Mouse (Mus musculus) CH12.LX (cell line): ENCODE measurements at regions not wholly inside any gene's neighbourhood (a gene's known extent, or its start where the extent isn't known, plus 50 kb on each side); places are given as distances from the start of the nearest gene placed in this dataset.

Source experiments
- DNase-seq: peaks from one replicate; pipeline ENCODE4 v3.0.0-alpha.2; 2013; ENCODE audit errors: extremely low read depth
- H3K27ac ChIP-seq: 2 replicates; pipeline ENCODE4 v1.5.1; 2012; ENCODE audit warnings: low read depth, mild to moderate bottlenecking, control low read depth, moderate library complexity; ENCODE audit not compliant: insufficient read depth
- H3K27me3 ChIP-seq: replicated peaks from 2 replicates; pipeline ENCODE3; 2012; ENCODE audit warnings: inconsistent platforms
- H3K36me3 ChIP-seq, 2 experiments: replicated peaks in 1 of 2; 2 replicates each; pipeline versions ENCODE3 to v1.6.1; 2012; ENCODE audit warnings: inconsistent platforms in 1 of 2, low read length in 1 of 2, mild to moderate bottlenecking in 1 of 2, mixed read lengths in 1 of 2, moderate library complexity in 1 of 2; ENCODE audit not compliant: control insufficient read depth in 1 of 2, insufficient read depth in 1 of 2
- H3K4me1 ChIP-seq, 2 experiments: 2 replicates each; pipeline ENCODE4 v1.6.1; 2012; ENCODE audit warnings: inconsistent platforms in 1 of 2, moderate library complexity in 1 of 2; ENCODE audit not compliant: insufficient read depth in 2 of 2, control insufficient read depth in 1 of 2
- H3K4me2 ChIP-seq: 2 replicates; pipeline ENCODE4 v1.6.1; 2012; ENCODE audit warnings: low read depth, mild to moderate bottlenecking, control low read depth; ENCODE audit not compliant: poor library complexity, insufficient read depth, severe bottlenecking
- H3K4me3 ChIP-seq, 3 experiments: fragments of 150-350 bp in 1 of 3; sonication (generic) in 1 of 3; replicated peaks in 1 of 3; 2 replicates each; pipeline versions ENCODE3 to v1.5.1; 2011 to 2012; ENCODE audit warnings: low read depth in 2 of 3, low read length in 2 of 3, mild to moderate bottlenecking in 2 of 3, moderate library complexity in 2 of 3, control low read depth in 1 of 3, improper control_type of control experiment in 1 of 3, inconsistent platforms in 1 of 3, mixed read lengths in 1 of 3; ENCODE audit not compliant: poor library complexity in 1 of 3
- H3K79me2 ChIP-seq: replicated peaks from 2 replicates; pipeline ENCODE4 v1.6.1; 2012; ENCODE audit warnings: mild to moderate bottlenecking, moderate library complexity; ENCODE audit not compliant: control insufficient read depth, poor library complexity, insufficient read depth, severe bottlenecking; ENCODE audit errors: extremely low read depth
- H3K9ac ChIP-seq: 2 replicates; pipeline ENCODE4 v1.6.1; 2012; ENCODE audit warnings: low read depth, mild to moderate bottlenecking, control low read depth, moderate library complexity; ENCODE audit not compliant: insufficient read depth
- H3K9me3 ChIP-seq: replicated peaks from 2 replicates; pipeline ENCODE3; 2012; ENCODE audit warnings: low read length, inconsistent platforms, mixed read lengths
- CHD2 ChIP-seq: IDR thresholded peaks from 2 replicates; pipeline ENCODE4 v1.6.1; 2011; ENCODE audit warnings: low read length, improper control_type of control experiment
- CTCF ChIP-seq, 2 experiments: IDR thresholded peaks in 1 of 2; conservative IDR thresholded peaks in 1 of 2; 2 replicates each; pipeline ENCODE4 v1.5.1; 2011 to 2012; ENCODE audit warnings: low read depth in 2 of 2, low read length in 2 of 2, improper control_type of control experiment in 1 of 2, inconsistent platforms in 1 of 2, mild to moderate bottlenecking in 1 of 2, moderate library complexity in 1 of 2
- E2F4 ChIP-seq: IDR thresholded peaks from 2 replicates; pipeline ENCODE4 v1.6.1; 2011; ENCODE audit warnings: low read depth, low read length, improper control_type of control experiment; ENCODE audit not compliant: insufficient replicate concordance
- ELF1 ChIP-seq: IDR thresholded peaks from 2 replicates; pipeline ENCODE4 v1.6.1; 2014; ENCODE audit warnings: low read depth, mild to moderate bottlenecking, inconsistent platforms, low read length, improper control_type of control experiment
- EP300 ChIP-seq: IDR thresholded peaks from 2 replicates; pipeline ENCODE4 v1.6.1; 2011; ENCODE audit warnings: low read length, improper control_type of control experiment
- HCFC1 ChIP-seq: IDR thresholded peaks from 2 replicates; pipeline ENCODE4 v1.6.1; 2012; ENCODE audit warnings: low read depth, mild to moderate bottlenecking, inconsistent platforms, low read length, improper control_type of control experiment
- IRF4 ChIP-seq: IDR thresholded peaks from 2 replicates; pipeline ENCODE4 v1.6.1; 2014; ENCODE audit warnings: low read depth, mild to moderate bottlenecking, inconsistent platforms, low read length, improper control_type of control experiment
- JUN ChIP-seq: IDR thresholded peaks from 2 replicates; pipeline ENCODE4 v1.6.1; 2011; ENCODE audit warnings: low read depth, mild to moderate bottlenecking, low read length, improper control_type of control experiment, moderate library complexity; ENCODE audit not compliant: insufficient read depth
- JUND ChIP-seq: conservative IDR thresholded peaks from 2 replicates; pipeline ENCODE4 v1.6.1; 2011; ENCODE audit warnings: low read depth, low read length, improper control_type of control experiment
- KAT2A ChIP-seq: IDR thresholded peaks from 2 replicates; pipeline ENCODE4 v1.6.1; 2012; ENCODE audit warnings: low read length, improper control_type of control experiment, inconsistent platforms; ENCODE audit not compliant: insufficient replicate concordance
- SMC3 ChIP-seq: IDR thresholded peaks from 2 replicates; pipeline ENCODE4 v1.6.1; 2011; ENCODE audit warnings: low read depth, low read length, improper control_type of control experiment
- USF1 ChIP-seq: IDR thresholded peaks from 2 replicates; pipeline ENCODE4 v1.6.1; 2014; ENCODE audit warnings: low read depth, mild to moderate bottlenecking, inconsistent platforms, low read length, improper control_type of control experiment
- USF2 ChIP-seq: conservative IDR thresholded peaks from 2 replicates; pipeline ENCODE4 v1.6.1; 2011; ENCODE audit warnings: low read depth, low read length, improper control_type of control experiment
- ZC3H11A ChIP-seq: IDR thresholded peaks from 2 replicates; pipeline ENCODE4 v1.6.1; 2012; ENCODE audit warnings: low read depth, mild to moderate bottlenecking, inconsistent platforms, low read length, improper control_type of control experiment
- ZMIZ1 ChIP-seq: IDR thresholded peaks from 2 replicates; pipeline ENCODE4 v1.6.1; 2012; ENCODE audit warnings: low read depth, mild to moderate bottlenecking, inconsistent platforms, low read length, improper control_type of control experiment
- ZNF384 ChIP-seq: IDR thresholded peaks from 2 replicates; pipeline ENCODE4 v1.6.1; 2012; ENCODE audit warnings: low read depth, low read length, improper control_type of control experiment, inconsistent platforms
- dilution Hi-C: fragments of 300-500 bp; cut with MboI; formaldehyde crosslinking; loops from 2 replicates; pipeline ENCODE4 v1.14.3; 2020; ENCODE audit warnings: low sequenced_read_pairs; ENCODE audit not compliant: extremely low pct_unique_long_range_greater_than_20kb, extremely low pct_ligation_motif_present
- in situ Hi-C: fragments of 300-500 bp; cut with MboI; formaldehyde crosslinking; loops from 3 replicates; pipeline ENCODE4 v1.14.3; 2019; ENCODE audit warnings: low sequenced_read_pairs, low pct_ligation_motif_present, low pct_unique_long_range_greater_than_20kb, mixed read lengths

- H3K27ac ChIP-seq, result no peak overlapping the region
- H3K4me2 ChIP-seq, result no peak overlapping the region
- TF ChIP-seq EP300 (no peak), E2F4 (no peak), CTCF (conservative IDR thresholded peaks at IDR 0.05 in 1 of 2, IDR thresholded peaks at IDR 0.05 in 1 of 2; ENCODE audit: low read depth in 2 of 2, low read length in 2 of 2) (no peak), ZMIZ1 (no peak), IRF4 (no peak), ZNF384 (no peak), KAT2A (no peak), ZC3H11A (no peak), HCFC1 (no peak), USF1 (no peak), JUN (no peak), SMC3 (no peak), USF2 (no peak), CHD2 (no peak), JUND (no peak), ELF1 (no peak)
- dilution Hi-C loops (no loop called here), in situ Hi-C loops (no loop called here)
- no peak overlapping the region for H3K4me3 ChIP-seq
- H3K9ac ChIP-seq, result no peak overlapping the region
- no peaks in the 10 kb centered on the region for H3K9me3 ChIP-seq
- no peaks in the 10 kb centered on the region for H3K79me2 ChIP-seq
- H3K4me1 ChIP-seq, result no peaks in the 10 kb centered on the region
- no peaks in the 10 kb centered on the region for H3K27me3 ChIP-seq
- H3K36me3 ChIP-seq, result no peaks in the 10 kb centered on the region
- DNase-seq, result no peak
These were observed 1137.8 kb downstream of the Otol1 start for GRCm38 (mm10) chr3:71145262-71145661.
